Mouse (Mus musculus) frontal cortex, postnatal 14 days (tissue): ENCODE data around the gene Trim41.
"Not testable (repeated sequence)": the region's sequence is repeated elsewhere in the genome, so short reads cannot be mapped to it uniquely, and the experiment has no call there.

Source experiments
- DNase-seq, 2 experiments: peaks; one replicate each; pipeline ENCODE4 v3.0.0; 2022; ENCODE audit warnings: low spot score in 2 of 2

The Trim41 gene

GRCm38 (mm10) chr11:48791894-48792293 is 25.3 kb downstream of the Trim41 start:
- not testable (repeated sequence) for DNase-seq

GRCm38 (mm10) chr11:48790946-48791345 is 26.2 kb downstream of the Trim41 start:
- no peak for DNase-seq

- DNase-seq, result peak; percentile 58 to 87
Measured at GRCm38 (mm10) chr11:48789973-48790823, 27.0 kb downstream of the Trim41 start.

- no peak for DNase-seq
Measured at GRCm38 (mm10) chr11:48789215-48789614, 27.9 kb downstream of the Trim41 start.

GRCm38 (mm10) chr11:48788311-48789089 is 28.7 kb downstream of the Trim41 start:
- peak; percentile 45 to 61 for DNase-seq

GRCm38 (mm10) chr11:48787455-48788211 is 29.5 kb downstream of the Trim41 start:
- DNase-seq, result no peak

- DNase-seq, result no peak
Measured at GRCm38 (mm10) chr11:48782243-48782642, 34.9 kb downstream of the Trim41 start.

GRCm38 (mm10) chr11:48779450-48779849 is 37.7 kb downstream of the Trim41 start:
- no peak for DNase-seq

- DNase-seq, result no peak
Measured at GRCm38 (mm10) chr11:48777303-48777702, 39.9 kb downstream of the Trim41 start.

- DNase-seq, result no peak
Measured at GRCm38 (mm10) chr11:48776664-48777063, 40.5 kb downstream of the Trim41 start.

GRCm38 (mm10) chr11:48775483-48775882 is 41.7 kb downstream of the Trim41 start:
- DNase-seq, result peak; percentile 45 to 71

- peak in 1 of 2 experiments; percentile 58 for DNase-seq
Measured at GRCm38 (mm10) chr11:48774443-48775298, 42.5 kb downstream of the Trim41 start.

- no peak for DNase-seq
Measured at GRCm38 (mm10) chr11:48771691-48772090, 45.5 kb downstream of the Trim41 start.

- DNase-seq, result no peak
Measured at GRCm38 (mm10) chr11:48767195-48767876, 49.8 kb downstream of the Trim41 start.

GRCm38 (mm10) chr11:48764119-48764518 is 53.0 kb downstream of the Trim41 start:
- no peak for DNase-seq

GRCm38 (mm10) chr11:48759021-48759420 is 58.1 kb downstream of the Trim41 start:
- no peak for DNase-seq
